ENCODE assay signal across 26 mouse cellular contexts in genomic region chr8:88236666-88237065, GRCm38 (mm10).
"Had no signal": no experiment of that assay in that cellular context is flagged by ENCODE, and none has a peak within 500 bp of the region (broad histone marks: within the 10 kb centered on the region; RNA-seq: fewer than 3 reads in every experiment).

No protein-coding gene starts in this region.

- ATAC-seq: hindbrain, postnatal 0 days; intestine, embryonic 16.5 days had no signal

- H3K9me3 ChIP-seq: heart, embryonic 13.5 days; heart, embryonic 15.5 days; hindbrain, embryonic 13.5 days; hindbrain, embryonic 15.5 days; kidney, embryonic 15.5 days; limb, embryonic 13.5 days; limb, embryonic 15.5 days; liver, embryonic 13.5 days had no signal

- H3K4me3 ChIP-seq: heart, adult 2 months; heart, embryonic 13.5 days; heart, embryonic 15.5 days; hindbrain, embryonic 13.5 days; hindbrain, embryonic 15.5 days; kidney, embryonic 15.5 days; limb, embryonic 13.5 days; limb, embryonic 15.5 days; liver, embryonic 13.5 days had no signal

- H3K9ac ChIP-seq: heart, embryonic 13.5 days; heart, embryonic 15.5 days; hindbrain, embryonic 13.5 days; hindbrain, embryonic 15.5 days; kidney, embryonic 15.5 days; limb, embryonic 13.5 days; limb, embryonic 15.5 days; liver, embryonic 13.5 days had no signal

- DNase-seq: gastrocnemius, postnatal 10 days; gastrocnemius, postnatal 36 days; heart, adult 11 months; heart, adult 2 months; heart, postnatal 14 days; heart, postnatal 36 days; kidney, adult 11 months; kidney, adult 2 months; kidney, adult 9 months; kidney, postnatal 14 days; kidney, postnatal 36 days; layer of hippocampus, adult 9-11 months; layer of hippocampus, postnatal 36 days; left cerebral cortex, postnatal 4 days; liver, embryonic 13.5 days had no signal

- H3K27ac ChIP-seq: heart, adult 2 months; heart, embryonic 13.5 days; heart, embryonic 15.5 days; hindbrain, embryonic 15.5 days; hindbrain, postnatal 0 days; kidney, embryonic 15.5 days; kidney, postnatal 0 days; limb, embryonic 13.5 days; limb, embryonic 15.5 days; liver, embryonic 13.5 days had no signal

- H3K4me1 ChIP-seq: kidney, embryonic 15.5 days; limb, embryonic 15.5 days had no signal

- H3K4me2 ChIP-seq: heart, embryonic 11.5 days; heart, embryonic 13.5 days; heart, embryonic 15.5 days; hindbrain, embryonic 13.5 days; hindbrain, embryonic 15.5 days; kidney, embryonic 15.5 days; limb, embryonic 13.5 days; limb, embryonic 15.5 days; liver, embryonic 13.5 days had no signal

- H3K36me3 ChIP-seq: heart, embryonic 13.5 days; heart, embryonic 15.5 days; hindbrain, embryonic 13.5 days; hindbrain, embryonic 15.5 days; kidney, embryonic 15.5 days; limb, embryonic 13.5 days; limb, embryonic 15.5 days; liver, embryonic 13.5 days had no signal

- H3K27me3 ChIP-seq: heart, embryonic 13.5 days; heart, embryonic 15.5 days; hindbrain, embryonic 13.5 days; hindbrain, embryonic 15.5 days; kidney, embryonic 15.5 days; limb, embryonic 13.5 days; limb, embryonic 15.5 days; liver, embryonic 13.5 days had no signal
